Comparison of ENCODE assay signal across 19 mouse cellular contexts in genomic region chr2:14070466-14070865, GRCm38 (mm10).
"Had no signal": no experiment of that assay in that cellular context is flagged by ENCODE, and none has a peak within 500 bp of the region (broad histone marks: within the 10 kb centered on the region; RNA-seq: fewer than 3 reads in every experiment).

No protein-coding gene starts in this region.

- H3K9me3 ChIP-seq: intestine, embryonic 15.5 days; limb, embryonic 12.5 days; limb, embryonic 15.5 days; midbrain, embryonic 13.5 days had no signal

- H3K27me3 ChIP-seq: intestine, embryonic 15.5 days; limb, embryonic 12.5 days; limb, embryonic 15.5 days; midbrain, embryonic 13.5 days had no signal

- H3K4me2 ChIP-seq: intestine, embryonic 15.5 days; limb, embryonic 12.5 days; limb, embryonic 15.5 days; liver, embryonic 11.5 days; lung, embryonic 14.5 days; midbrain, embryonic 13.5 days had no signal

- H3K36me3 ChIP-seq: intestine, embryonic 15.5 days; limb, embryonic 12.5 days; limb, embryonic 15.5 days; midbrain, embryonic 13.5 days had no signal

- H3K9ac ChIP-seq: intestine, embryonic 15.5 days; limb, embryonic 12.5 days; limb, embryonic 15.5 days; liver, embryonic 14.5 days; liver, postnatal 0 days; lung, embryonic 14.5 days; midbrain, embryonic 13.5 days had no signal

- ATAC-seq: intestine, embryonic 15.5 days; liver, postnatal 0 days; lung, postnatal 0 days; midbrain, embryonic 13.5 days had no signal

- H3K27ac ChIP-seq: intestine, embryonic 15.5 days; left cerebral cortex, adult 2 months; limb, embryonic 12.5 days; limb, embryonic 15.5 days; liver, embryonic 14.5 days; macrophage; midbrain, embryonic 13.5 days had no signal

- DNase-seq: kidney, adult 11 months; kidney, adult 8-10 months; kidney, postnatal 14 days; kidney, postnatal 4 days; left cerebral cortex, postnatal 4 days; liver, postnatal 0 days; lung, embryonic 14.5 days; right cerebral cortex, adult 18-20 months; thymus, adult 18-20 months; thymus, postnatal 36 days had no signal

- H3K4me3 ChIP-seq: intestine, embryonic 15.5 days; left cerebral cortex, adult 2 months; limb, embryonic 12.5 days; limb, embryonic 15.5 days; midbrain, embryonic 13.5 days had no signal
